Mouse (Mus musculus): ENCODE measurements at regions not wholly inside any gene's neighbourhood (a gene's known extent, or its start where the extent isn't known, plus 50 kb on each side); places are given as distances from the start of the nearest gene placed in this dataset.

DNA sequence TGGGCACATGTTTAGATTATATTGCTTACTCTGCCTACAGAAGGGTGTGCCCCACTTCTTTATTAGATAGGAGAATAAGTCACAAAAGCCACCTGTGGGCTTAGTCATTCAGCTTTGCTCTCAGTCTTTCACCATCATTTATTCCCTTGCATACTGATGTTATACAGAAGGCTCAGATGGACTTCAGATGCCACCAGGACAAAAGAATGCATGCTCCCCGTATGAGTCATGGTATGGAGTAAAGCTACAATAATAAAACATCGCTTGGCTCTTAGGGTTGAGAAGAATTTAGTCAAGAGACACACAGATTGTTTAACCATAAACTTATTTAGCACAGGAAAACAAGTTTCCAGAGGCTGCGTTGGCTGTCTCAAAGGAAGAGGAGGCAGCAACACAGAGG, 1473.5 kb downstream of the Slc22a22 start:
- TF ChIP-seq CTCF (IDR thresholded peaks at IDR 0.05; ENCODE audit: low read depth, low read length) (no peak), POLR2A (IDR thresholded peaks at IDR 0.05; ENCODE audit: borderline replicate concordance, low read depth, low read length) (no peak)

All from bone marrow macrophage, adult 2 months (primary cell).